Mouse (Mus musculus): ENCODE results near the gene Acsm1. TPM values are rescaled to one million over a fixed set of nuclear protein-coding genes. Genes with fewer than 3 reads are reported as not detected.
A peak's percentile ranks its signal among the peaks of the same experiment; 100 is the strongest.

Gene Acsm1
- total RNA-seq, 2 experiments from 2014 or later, result 0.57 TPM; not detected in 1

DNA sequence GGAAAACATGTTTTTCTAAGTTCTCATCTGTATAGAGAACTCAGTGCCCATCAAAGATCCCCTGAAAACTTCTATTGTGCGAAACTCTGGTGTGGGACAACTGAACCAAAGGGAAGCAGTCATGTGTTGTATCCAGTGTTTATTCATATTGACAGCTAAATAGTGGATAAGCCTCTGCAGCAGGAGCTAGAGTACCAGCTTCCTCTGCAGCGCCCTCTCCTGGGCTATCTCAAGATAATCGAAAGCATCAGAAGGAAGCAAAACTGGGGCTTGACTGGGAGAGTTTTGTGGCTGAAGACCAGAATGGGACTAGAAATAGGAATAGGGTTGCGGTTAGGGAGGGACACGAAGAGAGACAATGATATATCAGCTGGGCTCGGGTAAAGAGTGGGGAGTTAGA, 64.1 kb downstream of the Acsm1 start:
- no peak for DNase-seq

DNA sequence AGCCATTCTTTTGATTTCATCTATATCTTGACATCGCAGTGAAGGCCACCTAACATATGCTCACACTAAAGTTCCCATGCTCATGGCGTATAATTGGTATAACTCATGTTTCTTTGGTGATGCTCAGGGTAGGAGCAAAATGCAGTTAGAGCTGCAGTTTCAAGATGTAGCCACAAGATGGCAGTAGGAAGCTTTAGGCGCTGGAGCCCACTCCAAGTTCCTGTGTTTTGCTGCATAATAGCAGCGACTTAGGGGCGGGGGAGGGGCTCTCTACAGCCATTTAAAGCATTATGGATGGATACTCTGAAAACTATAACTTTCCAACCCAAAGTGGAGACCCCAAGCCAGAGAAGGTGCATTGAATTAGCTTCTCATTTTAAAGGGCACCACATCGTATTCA, 66.6 kb downstream of the Acsm1 start:
- DNase-seq, result peak; percentile 8 to 21

DNA sequence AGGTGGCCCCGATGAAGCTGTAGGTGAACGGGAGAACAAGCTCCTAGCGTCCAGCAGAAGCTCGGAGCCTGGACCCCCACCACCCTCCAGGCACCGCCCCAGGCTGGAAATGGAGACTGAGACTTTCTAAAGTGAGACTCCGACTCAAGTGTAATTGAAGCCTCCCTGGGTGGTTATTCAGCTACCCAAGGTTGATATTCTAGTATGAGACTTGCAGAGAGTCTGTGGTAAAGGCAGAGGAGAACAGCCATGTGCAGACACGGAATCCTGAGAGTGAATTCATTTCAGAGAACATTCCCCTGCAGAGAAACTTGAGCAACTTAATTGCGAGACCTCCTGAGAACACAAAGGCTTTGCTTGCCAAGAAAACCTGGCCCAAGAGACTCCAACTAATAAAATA, 73.3 kb downstream of the Acsm1 start:
- no peak for DNase-seq

DNA sequence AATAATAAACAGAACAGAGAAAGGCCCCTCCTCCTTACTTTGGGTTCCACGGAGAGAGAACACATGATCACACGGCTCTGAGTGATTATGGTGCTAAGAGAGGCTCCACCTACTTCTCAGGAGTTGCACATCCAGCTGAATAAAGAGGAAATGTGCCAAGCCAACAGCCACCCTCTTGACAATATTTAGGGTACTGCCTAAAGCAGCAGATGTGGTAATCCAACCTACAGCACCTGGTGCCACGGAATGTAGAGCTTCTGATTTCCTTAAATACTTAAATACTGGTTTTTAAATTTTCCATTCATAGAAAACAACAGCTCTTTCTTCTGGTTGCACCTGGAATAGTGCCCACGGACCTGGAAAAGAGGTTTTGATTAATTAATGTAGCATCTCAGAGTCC, 75.9 kb downstream of the Acsm1 start:
- no peak for DNase-seq

DNA sequence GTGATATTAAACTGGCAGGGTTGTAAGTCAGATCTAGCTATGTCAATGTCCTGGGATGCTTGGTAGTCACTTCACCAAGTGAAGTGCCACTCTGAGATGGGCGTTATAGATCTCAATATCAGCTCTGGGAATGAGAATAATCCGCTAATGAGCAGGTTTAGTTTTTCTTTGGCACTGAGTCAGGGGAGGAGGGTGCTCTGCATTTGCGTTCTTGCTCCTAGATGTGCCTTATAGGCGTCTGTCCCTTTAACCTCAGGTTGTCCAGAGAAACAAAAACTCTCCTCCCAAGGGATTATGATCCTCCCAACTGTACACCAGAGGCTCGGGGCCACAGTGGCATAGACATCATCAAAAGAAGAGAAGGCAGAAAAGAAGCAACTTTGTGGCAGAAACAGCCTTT, 82.9 kb downstream of the Acsm1 start, which contains the start of gene Acsm4:
TSS of gene Acsm4 (plus strand) at position 301 of the 400 bp plus-strand sequence.
- no peak for DNase-seq

DNA sequence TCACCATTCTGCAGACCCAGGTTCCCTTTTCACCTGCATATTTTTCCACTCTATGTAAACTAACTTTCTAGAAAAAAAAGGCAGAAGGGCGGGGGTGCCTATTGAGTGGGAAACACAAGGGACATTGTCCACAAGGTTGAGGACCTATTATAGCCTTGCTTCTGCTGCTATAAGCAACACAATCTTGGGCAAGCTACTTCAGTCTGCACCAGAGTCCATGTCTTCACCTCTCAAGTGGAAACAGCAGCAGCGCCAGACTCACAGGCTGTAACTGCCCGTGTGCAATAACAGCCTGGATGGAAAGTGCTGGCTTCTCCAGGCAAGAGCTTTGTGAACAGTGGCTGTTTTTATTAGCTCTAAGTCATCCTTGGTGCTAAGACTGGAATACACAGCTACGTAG, 85.5 kb downstream of the Acsm1 start:
- no peak for DNase-seq

DNA sequence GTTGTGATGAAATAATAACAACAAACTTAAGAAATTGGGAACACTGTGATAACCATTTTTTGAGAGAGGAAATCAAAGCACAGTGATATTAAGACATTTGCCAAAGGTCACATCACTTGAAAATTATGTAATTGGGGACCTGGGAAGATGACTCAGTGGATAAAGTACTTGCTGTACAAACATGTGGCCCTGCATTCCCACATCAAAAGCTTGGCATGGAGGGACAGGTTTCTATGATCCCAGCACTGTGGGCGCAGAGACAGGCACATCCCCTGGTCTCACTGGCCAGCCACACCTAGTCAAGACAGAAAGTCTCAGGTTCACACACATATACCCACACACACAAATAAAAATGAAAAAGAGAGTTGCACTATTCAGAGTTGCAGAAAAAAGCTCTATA, 88.1 kb downstream of the Acsm1 start:
- no peak for DNase-seq

Other genes with a start within 250 kb of the Acsm1 start
- under 1 TPM in 1 of 2 experiments, not detected in 1; 0.15 TPM for gene Gp2, start 147.7 kb upstream of the Acsm1 start, total RNA-seq (2021)
- not detected for gene Umod, start 127.7 kb upstream of the Acsm1 start, total RNA-seq (2021)
- 10 to 100 TPM; 19.8 to 21.8 TPM for gene Acsm5, start 87.6 kb upstream of the Acsm1 start, total RNA-seq (2021)
- not detected for gene Pdilt, start 83.5 kb upstream of the Acsm1 start, total RNA-seq (2021)
- not detected for gene Acsm2, start 52.7 kb upstream of the Acsm1 start, total RNA-seq (2021)
- gene Acsm4, start 83.0 kb downstream of the Acsm1 start, total RNA-seq (2021), result not detected
- 10 to 100 TPM; 16.0 to 17.2 TPM for gene Thumpd1, start 113.8 kb downstream of the Acsm1 start, total RNA-seq (2021)
- 1 to 10 TPM in 1 of 2 experiments, not detected in 1; 5.7 TPM for gene Acsm3, start 153.9 kb downstream of the Acsm1 start, total RNA-seq (2021)
- 1 to 10 TPM; 1.1 to 2.1 TPM for gene Rexo5, start 187.0 kb downstream of the Acsm1 start, total RNA-seq (2021)
- 1 to 10 TPM; 1.3 to 1.4 TPM for gene Eri2, start 187.0 kb downstream of the Acsm1 start, total RNA-seq (2021)

Data from heart, adult 18-20 months (tissue).